Mouse (Mus musculus) megakaryocyte, embryonic 14.5 days (primary cell): ENCODE data around the gene Myef2. TPM values are rescaled to one million over a fixed set of nuclear protein-coding genes. Genes with fewer than 3 reads are reported as not detected.

Experiments
- H3K27me3 ChIP-seq: replicated peaks from 2 replicates; pipeline ENCODE3; 2012; ENCODE audit warnings: inconsistent platforms
- H3K36me3 ChIP-seq: replicated peaks from 2 replicates; pipeline ENCODE3; 2012; ENCODE audit warnings: low read length, inconsistent platforms, mixed read lengths
- H3K4me1 ChIP-seq: 2 replicates; pipeline ENCODE4 v1.6.1; 2012; ENCODE audit warnings: inconsistent platforms
- H3K4me3 ChIP-seq: replicated peaks from 2 replicates; pipeline ENCODE3; 2012; ENCODE audit warnings: moderate library complexity, mild to moderate bottlenecking, inconsistent platforms
- H3K9me3 ChIP-seq: 2 replicates; pipeline ENCODE4 v1.6.1; 2012; ENCODE audit warnings: inconsistent platforms
- FLI1 ChIP-seq: IDR thresholded peaks from 2 replicates; pipeline ENCODE4 v1.6.1; 2012; ENCODE audit warnings: low read length, inconsistent platforms, mixed read lengths
- GATA1 ChIP-seq: IDR thresholded peaks from 3 replicates; pipeline ENCODE4 v1.6.1; 2012; ENCODE audit warnings: mixed read lengths, low read length, inconsistent platforms, borderline replicate concordance
- polyA plus RNA-seq: library from polyadenylated mRNA; stranded (reverse); fragments of >175 nt; gene quantifications from 2 replicates; pipeline ENCODE4 v1.2.3, GENCODE M21; 2012; ENCODE audit warnings: low replicate concordance; ENCODE audit not compliant: insufficient read depth

The Myef2 gene
- polyA plus RNA-seq, 1 experiment = 9.5 TPM

GRCm38 (mm10) chr2:125068696-125069095 is 54.8 kb downstream of the Myef2 start:
- no peaks in the 10 kb centered on the region for H3K9me3 ChIP-seq
- peak overlapping the region; percentile 94 for H3K4me3 ChIP-seq
- no peaks in the 10 kb centered on the region for H3K27me3 ChIP-seq
- H3K4me1 ChIP-seq = peaks cover 92% of the 10 kb centered on the region
- TF ChIP-seq GATA1 (no peak), FLI1 (no peak)
- peaks cover 53% of the 10 kb centered on the region for H3K36me3 ChIP-seq

DNA sequence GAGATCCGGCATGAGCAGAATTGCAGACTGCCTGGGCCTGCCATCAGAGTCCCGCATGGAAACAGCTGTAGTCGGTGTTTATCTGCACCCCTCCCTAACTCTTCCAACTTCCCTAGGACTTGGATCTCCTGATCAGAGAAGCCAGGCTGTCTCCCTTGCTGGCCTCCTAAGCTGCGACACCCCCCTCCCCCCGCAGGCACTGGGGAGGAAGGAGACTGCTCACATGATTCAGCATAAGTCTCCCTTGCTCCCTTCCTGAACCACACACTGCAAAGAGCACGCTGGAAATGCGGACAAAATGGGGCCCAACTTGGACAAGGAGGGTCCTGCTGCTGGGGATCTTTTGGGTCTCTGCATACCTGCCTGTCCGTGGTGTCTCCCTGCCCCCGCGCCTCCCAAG is 55.6 kb downstream of the Myef2 start, which contains the start of gene Slc24a5:
Slc24a5 (plus strand) TSS at position 231 of the 400 bp plus-strand sequence.
- no peaks in the 10 kb centered on the region for H3K27me3 ChIP-seq
- no peaks in the 10 kb centered on the region for H3K9me3 ChIP-seq
- peaks cover 92% of the 10 kb centered on the region for H3K4me1 ChIP-seq
- peak within 1 kb of the TSS; percentile 94 for H3K4me3 ChIP-seq
- peaks cover 45% of the 10 kb centered on the region for H3K36me3 ChIP-seq
- TF ChIP-seq FLI1 (no peak), GATA1 (no peak; the same call in 2 of the 3 replicates)

DNA sequence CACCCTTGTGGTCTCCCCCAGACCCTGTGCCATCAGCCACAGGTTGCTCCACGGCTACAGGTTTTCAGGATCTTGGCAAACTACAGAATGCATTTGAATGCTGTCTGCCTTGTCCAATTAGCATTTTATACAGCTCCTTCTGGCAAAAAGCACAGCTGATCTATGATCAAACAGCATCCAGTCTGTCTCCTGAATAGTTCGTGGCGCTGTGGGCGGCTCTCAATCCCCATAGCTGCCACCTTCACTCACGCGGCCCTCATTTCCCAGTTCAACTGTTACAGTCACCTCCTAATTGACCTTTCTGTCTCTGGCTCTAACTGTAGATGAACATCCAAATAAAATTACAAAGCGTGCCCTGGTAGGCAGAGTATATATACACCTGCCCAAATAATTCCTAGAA is 56.1 kb downstream of the Myef2 start:
- peaks cover 40% of the 10 kb centered on the region for H3K36me3 ChIP-seq
- peaks cover 92% of the 10 kb centered on the region for H3K4me1 ChIP-seq
- TF ChIP-seq GATA1 = no peak
- no peak for TF ChIP-seq FLI1
- peak overlapping the region; percentile 59 for H3K4me3 ChIP-seq
- H3K9me3 ChIP-seq = no peaks in the 10 kb centered on the region
- no peaks in the 10 kb centered on the region for H3K27me3 ChIP-seq

- Histone ChIP-seq H3K4me3 (peak overlapping the region; percentile 26), H3K9me3 (no peaks in the 10 kb centered on the region), H3K27me3 (no peaks in the 10 kb centered on the region), H3K4me1 (peaks cover 68% of the 10 kb centered on the region), H3K36me3 (no peaks in the 10 kb centered on the region)
- TF ChIP-seq FLI1 (no peak), GATA1 (no peak)
Observed at GRCm38 (mm10) chr2:125062944-125063343, 60.5 kb downstream of the Myef2 start.

DNA sequence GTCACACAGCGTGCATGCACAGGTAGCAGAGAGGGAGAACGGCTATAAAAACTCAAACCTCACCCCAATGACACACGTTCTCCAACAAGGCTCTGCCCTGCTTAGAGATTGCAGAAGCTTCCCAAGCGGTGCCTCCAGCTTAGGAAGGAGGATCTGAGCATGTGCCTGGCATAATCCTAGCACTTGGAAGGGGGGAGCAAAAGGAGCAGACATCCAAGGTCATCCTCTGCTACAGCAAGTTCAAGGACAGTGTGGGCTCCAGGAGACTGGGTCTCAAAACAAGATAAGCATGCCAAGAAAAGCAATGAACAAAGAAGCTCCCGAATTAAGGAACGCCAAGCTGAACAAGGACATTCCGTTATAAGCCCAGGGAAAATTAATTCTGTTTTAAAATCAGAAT is 62.0 kb downstream of the Myef2 start:
- Histone ChIP-seq H3K9me3 (no peaks in the 10 kb centered on the region), H3K4me1 (peaks cover 69% of the 10 kb centered on the region), H3K36me3 (no peaks in the 10 kb centered on the region), H3K4me3 (no peak overlapping the region), H3K27me3 (no peaks in the 10 kb centered on the region)
- TF ChIP-seq FLI1 (no peak), GATA1 (no peak)

DNA sequence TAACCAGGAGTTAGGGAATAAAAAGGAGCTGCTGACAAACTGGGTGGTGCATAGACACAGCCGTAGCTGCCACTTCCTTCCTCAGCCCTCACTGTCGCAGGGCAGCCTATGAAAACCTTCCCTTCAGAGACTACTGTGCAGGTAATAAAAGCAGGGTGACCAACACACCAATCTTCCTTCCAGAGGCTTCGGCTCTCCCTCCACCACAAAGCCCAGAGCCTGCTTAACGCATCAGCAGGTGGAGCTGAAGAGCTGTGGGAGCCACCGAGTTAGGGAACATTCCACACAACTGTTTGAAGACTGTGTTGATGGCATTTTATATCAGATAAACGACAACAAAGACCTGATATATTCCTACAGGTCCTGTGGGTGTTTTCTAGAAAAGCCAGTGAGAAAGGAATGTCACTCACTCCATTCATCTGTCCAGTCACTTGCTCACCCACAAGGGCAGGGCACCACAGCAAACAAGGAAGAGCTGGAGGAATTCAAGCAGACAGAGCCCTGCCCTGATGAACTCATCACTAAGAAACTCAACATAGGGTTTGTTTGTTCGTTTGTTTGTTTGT is 66.1 kb downstream of the Myef2 start:
- H3K27me3 ChIP-seq = no peaks in the 10 kb centered on the region
- no peaks in the 10 kb centered on the region for H3K9me3 ChIP-seq
- H3K4me1 ChIP-seq = peaks cover 67% of the 10 kb centered on the region
- no peaks in the 10 kb centered on the region for H3K36me3 ChIP-seq
- no peak for TF ChIP-seq GATA1
- no peak for TF ChIP-seq FLI1
- H3K4me3 ChIP-seq = peak overlapping the region; percentile 57

DNA sequence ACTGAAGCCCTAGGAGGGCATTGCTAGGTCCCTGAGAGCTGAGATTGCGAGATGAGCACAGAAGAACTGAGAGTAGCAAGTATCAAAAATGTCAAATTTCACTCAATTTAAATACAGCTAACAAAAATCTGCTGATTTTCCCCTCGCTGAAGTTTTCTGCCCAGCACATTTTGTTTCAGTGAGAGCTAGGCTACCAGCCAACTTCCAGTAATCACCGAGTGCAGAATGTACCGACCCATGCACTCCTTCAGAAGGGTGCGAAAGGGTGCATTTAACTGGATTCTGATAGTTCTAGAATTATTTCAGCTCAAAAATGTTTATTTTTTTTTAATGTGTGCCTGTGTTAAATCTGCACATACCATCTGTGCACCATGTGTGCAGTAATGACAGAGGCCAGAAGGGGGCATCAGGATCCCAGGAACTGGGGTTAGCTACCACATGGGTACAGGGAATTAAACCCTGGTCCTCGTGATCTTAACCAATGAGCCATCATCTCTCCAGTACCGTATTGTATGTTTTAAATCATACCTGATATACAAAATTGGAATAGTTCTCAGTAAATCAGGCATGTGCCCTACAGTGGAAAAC is 68.1 kb downstream of the Myef2 start:
- no peaks in the 10 kb centered on the region for H3K27me3 ChIP-seq
- H3K36me3 ChIP-seq = no peaks in the 10 kb centered on the region
- H3K4me3 ChIP-seq = no peak overlapping the region
- TF ChIP-seq FLI1 (no peak), GATA1 (no peak)
- H3K4me1 ChIP-seq = peaks cover 54% of the 10 kb centered on the region
- H3K9me3 ChIP-seq = no peaks in the 10 kb centered on the region

Other genes starting within 250 kb of the Myef2 start
- gene Slc24a5, start 55.5 kb downstream of the Myef2 start, polyA plus RNA-seq = 19.7 and 21.8 TPM in 2 replicates
- gene Ctxn2, start 13.0 kb upstream of the Myef2 start, polyA plus RNA-seq = not detected in 2 replicates
- not detected in 2 replicates for gene Slc12a1, start 28.8 kb upstream of the Myef2 start, polyA plus RNA-seq
- 61.0 and 87.0 TPM in 2 replicates for gene Dut, start 123.5 kb upstream of the Myef2 start, polyA plus RNA-seq